Mouse (Mus musculus) common myeloid progenitor, adult 5-6 weeks (primary cell): Measurements from ENCODE around the gene 0610040J01Rik. TPM values are rescaled to one million over a fixed set of nuclear protein-coding genes. Genes with fewer than 3 reads are reported as not detected.

ENCODE experiments used
- ATAC-seq: replicated peaks from 2 replicates; pipeline ENCODE4 v1.8.0; 2016; ENCODE audit warnings: low read depth, mild to moderate bottlenecking, moderate TSS enrichment, inconsistent platforms; ENCODE audit not compliant: poor library complexity, severe bottlenecking
- total RNA-seq: library from RNA; stranded (forward); fragments of 200-1000, 187-1606 nt; gene quantifications from 2 replicates; pipeline ENCODE4 v1.2.3, GENCODE M21; 2017

0610040J01Rik gene
- total RNA-seq, 1 experiment from 2014 or later: 1.6 TPM

DNA sequence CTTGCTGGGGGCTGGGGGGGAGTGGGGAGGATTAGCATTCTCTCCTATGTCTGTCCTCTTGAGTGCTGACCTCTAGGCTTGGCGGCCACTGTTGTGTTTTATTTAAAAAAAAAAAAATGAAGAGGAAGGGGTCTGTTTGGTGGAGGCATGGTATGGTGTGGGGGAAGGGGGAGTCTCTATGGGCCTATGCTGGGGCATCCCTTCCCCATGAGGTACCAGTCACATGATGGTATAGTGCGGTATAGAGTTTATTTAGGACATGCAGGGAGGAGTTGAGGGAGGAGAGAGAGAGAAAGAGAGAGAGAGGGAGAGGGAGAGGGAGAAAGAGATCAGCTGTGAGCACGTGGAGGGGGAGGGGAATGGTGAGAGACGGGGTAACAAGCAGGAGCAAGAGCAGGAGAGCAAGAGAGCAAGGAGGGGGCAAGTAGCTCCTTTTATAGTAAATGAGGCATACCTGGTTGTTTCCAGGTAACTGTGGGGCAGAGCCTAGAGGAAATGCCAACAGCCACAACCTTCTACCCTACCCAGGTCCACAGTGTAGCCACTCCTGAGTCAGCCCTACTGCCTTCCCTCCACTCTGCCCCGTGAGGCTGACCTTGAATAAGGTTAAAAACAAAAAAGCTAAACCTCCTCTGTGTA, 15.4 kb downstream of the 0610040J01Rik start:
- ATAC-seq: no peak

DNA sequence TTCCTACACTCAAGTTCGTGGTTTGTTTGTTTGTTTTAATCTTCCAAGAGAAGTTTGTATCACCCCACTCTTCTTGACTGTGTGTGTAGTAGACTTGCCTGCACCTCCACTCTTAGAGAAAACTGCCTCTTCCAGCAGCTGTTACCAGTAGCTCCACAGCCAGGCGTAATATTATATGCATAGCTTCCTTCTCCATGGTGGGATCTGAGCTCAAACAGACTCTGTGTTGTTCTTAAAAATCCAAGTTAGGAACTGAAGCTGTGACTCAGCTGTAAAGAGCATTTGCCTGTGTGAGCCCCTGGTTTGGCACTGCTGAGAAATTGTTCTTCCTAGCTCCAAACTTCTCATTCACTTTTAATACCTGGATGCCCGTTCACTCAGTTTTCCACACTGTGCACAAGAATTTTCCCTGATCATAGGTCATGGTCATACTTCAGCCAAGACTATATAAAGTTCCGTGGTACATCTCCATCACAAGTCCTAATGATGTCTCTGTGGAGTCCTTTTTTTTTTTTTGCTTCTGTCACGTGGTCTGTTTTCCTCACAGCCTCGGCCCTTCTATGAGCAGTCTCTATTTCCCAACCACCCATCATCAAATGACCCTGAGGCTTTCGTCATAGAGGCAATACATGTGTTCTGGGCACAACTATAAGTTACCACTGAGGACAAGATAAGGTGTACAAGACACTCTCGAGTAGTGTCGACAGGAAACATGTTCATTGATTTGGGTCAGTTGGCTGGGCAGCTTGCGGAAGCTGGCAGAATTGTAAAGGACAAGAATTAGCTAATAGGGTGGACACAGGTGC, 16.4 kb downstream of the 0610040J01Rik start:
- ATAC-seq: no peak

DNA sequence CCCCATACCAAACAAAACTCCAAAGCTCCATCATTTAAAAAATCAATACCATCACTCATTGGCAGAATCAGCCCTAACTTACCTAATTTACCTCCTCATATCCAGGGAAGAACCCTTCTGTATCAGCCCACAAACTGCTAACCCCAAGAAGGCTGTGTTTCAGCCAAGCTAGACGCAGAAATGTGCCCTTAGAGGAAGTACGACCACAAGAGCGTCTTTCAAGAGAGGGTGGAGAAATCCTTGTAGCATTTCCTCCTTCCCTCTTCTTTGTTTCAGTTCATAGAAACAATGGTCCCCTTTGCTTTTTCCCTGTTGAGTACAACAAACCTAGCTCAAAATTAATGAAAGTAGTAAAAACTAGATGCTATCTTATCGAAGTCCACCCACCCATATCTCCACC, 18.9 kb downstream of the 0610040J01Rik start:
- ATAC-seq: peak; percentile 71

DNA sequence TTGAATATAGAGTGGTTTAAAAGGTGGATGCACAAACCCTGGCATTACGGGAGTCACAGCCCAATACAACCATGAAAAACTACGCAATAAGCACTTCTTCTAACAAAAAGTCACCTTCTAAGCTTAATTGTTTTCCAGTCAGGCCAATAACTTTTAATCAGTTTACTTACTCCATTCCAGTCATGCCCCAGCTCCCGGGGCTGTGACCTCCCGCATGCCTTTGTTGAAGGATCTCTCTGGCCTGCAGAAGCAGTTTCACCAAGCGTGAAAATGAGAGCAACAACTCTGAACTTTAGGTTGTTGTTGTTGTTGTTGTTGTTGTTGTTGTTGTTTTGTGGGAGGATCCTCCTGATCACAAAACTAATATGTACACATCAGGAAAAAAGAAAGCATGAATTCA, 21.8 kb downstream of the 0610040J01Rik start:
- no peak for ATAC-seq

DNA sequence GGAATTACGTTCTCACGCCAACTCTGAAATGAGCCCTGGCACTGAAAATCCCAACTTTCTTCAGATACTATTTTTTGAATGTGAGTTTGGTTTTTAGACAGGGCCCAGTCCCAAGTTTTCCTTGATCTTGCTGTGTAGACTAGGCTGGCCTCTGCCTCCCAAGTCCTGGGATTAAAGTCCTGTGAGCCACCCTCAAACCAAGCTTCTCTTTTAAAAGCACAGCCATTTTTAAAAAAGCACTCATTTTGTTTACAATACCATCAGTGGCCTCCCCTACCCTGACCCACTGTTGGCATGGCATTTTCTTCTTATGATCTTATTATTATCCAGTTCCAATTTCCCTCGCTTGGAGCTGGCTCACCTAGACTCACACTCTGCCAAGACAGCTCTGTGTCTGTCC, 22.3 kb downstream of the 0610040J01Rik start:
- ATAC-seq: no peak

DNA sequence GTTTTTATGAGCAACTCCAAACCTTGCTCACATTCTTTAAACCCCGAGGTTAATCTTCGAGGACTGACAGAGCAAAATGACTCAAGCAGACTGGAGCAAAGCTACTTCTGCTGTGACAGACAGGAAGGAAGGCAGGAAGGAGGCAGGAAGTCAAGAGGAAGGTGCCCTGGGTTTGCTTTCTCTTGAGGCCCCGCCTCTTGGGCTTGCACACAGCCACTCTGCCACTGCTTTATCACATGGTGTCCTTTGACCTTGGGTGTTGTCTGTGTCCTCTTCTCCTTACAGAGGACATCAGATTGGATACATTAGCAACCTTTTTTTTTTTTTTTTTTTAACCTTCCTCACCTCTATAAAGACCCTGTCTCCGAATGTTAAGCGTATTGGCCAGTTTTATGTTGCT, 25.0 kb downstream of the 0610040J01Rik start:
- ATAC-seq: 0 out of 2 replicates have a peak, but pooled peaks have one; percentile 47

DNA sequence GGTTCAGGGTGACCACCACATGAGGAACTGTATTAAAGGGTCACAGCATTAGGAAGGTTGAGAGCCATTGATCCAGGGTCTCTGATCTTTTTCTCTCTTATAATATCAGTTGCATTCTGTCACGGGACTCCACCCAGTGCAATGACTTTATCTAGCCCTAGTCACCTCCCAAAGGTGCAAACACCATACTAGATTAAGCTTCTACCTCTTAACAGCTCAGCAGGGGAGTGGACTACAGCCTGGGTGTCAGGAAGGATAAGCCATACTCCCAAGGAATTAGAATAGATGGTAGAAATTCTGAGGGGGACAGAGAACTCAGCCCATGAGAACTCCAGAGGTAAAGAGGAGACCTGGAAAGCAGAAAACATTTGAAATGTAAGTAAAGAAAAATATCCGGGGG, 25.7 kb downstream of the 0610040J01Rik start:
- ATAC-seq: no peak

DNA sequence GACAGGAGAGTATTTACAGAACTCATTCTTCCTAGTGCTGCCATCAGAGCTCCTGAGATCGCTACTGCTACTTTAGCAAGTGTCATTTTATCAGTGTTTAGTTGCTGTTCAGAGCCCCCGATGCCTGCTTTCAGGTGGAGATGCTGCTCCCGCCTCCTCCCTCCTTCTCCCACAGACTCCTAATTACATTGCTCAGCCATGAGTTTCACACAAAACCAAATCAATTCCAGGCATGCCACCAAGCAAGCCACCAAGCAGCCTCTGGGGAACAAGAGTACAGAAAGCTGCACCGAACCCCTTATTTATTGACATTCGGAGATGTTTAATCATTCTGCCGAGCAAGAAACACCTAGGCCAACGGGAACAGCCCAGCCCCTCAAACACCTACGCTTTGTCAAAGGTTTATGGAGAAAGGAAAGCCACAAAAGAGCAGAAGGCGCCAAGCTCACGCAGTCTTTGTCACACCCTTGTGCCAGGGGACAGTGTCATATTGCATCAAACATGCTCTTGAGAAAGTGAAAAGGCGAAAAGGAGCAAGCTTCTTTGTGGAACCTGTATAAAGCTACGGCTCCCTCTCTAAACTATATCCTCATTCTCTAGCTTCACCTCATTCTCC, 27.7 kb downstream of the 0610040J01Rik start:
- no peak for ATAC-seq

DNA sequence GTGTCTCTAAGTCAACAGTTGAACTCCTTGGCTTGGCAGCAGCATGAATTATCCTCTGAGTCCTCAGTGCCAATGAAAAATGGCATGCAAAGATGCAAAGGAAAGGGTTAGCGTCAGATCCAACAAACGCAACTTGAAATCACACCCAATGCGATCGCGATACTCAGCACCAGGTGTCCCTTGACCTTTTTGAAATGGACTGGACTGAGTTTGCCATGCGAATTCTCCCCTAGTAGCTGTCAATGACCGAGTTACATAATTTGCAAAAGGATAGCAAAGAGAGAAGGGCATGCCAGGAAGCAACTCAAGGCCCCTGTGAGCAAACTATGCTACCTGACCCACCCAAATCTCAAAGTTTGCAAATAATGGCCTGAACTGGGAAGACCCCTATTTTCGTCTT, 34.9 kb downstream of the 0610040J01Rik start:
- ATAC-seq: no peak

DNA sequence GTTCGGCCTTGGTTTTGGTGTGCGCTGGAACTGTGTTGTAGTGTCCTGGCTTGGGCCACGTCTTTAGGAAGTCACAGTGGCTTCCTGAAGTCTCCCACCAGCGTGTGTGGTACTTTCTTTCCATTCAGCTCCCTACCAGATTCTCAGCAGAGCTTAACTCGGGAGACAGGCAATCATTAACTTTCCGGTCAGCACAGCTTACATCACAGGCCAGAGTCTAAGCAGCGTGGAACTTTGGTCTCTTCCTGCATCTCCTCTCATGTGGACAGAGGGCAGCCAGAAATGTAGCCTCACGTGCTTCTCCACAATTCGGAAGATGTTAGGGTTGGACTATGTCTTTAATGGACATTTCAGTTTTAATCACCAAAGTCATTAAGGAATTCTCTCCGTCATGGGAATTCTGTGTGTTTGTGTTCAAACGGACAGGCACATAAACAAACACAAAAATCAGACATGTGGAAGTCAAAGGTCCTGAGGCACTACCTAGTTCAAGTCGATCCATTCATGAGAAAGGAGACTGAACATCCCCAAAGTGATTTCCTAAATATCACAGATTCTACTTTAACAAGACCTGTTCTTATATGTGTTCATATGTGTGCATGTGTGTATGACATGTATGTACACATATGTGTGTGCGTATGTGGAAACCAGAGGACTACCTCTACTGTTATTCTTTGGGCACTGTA, 35.5 kb downstream of the 0610040J01Rik start:
- ATAC-seq: no peak

DNA sequence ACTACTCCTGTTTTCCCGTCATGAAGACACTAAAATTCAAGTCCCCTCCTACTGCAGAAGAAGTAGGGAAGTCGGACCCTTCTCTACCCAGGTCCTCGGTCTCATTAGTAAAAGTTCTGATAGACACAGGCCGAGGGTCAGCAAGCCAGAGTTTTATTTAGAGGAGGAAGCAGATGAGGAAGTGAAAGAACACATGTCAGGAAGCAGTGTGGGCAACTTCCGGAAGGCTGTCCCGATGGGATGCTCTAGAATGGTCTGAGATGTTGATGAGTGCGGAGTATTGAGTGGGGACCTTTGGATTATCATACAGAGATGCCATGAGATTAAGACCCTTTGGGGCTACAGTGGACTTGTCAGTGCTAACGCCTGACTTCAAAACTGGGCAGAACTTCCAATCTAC, 46.7 kb downstream of the 0610040J01Rik start:
- peak; percentile 47 for ATAC-seq

DNA sequence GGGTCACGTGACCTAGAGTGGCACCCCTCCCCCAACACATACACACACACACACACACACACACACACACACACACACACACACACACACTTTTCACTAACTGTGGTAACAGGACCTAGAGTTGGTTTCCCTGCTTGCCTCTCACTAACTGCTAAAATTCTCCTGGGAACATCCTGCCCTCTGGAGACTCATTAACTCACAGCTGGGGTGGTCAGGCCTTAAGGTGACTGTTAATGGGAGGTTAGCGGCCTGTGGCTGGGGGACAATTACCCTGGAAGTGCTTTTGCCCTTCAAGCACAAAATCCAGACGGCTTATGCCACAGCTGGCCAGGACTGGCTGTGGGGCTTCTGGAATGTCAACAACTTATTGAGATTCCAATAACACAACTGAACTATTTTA, 55.3 kb downstream of the 0610040J01Rik start:
- no peak for ATAC-seq

DNA sequence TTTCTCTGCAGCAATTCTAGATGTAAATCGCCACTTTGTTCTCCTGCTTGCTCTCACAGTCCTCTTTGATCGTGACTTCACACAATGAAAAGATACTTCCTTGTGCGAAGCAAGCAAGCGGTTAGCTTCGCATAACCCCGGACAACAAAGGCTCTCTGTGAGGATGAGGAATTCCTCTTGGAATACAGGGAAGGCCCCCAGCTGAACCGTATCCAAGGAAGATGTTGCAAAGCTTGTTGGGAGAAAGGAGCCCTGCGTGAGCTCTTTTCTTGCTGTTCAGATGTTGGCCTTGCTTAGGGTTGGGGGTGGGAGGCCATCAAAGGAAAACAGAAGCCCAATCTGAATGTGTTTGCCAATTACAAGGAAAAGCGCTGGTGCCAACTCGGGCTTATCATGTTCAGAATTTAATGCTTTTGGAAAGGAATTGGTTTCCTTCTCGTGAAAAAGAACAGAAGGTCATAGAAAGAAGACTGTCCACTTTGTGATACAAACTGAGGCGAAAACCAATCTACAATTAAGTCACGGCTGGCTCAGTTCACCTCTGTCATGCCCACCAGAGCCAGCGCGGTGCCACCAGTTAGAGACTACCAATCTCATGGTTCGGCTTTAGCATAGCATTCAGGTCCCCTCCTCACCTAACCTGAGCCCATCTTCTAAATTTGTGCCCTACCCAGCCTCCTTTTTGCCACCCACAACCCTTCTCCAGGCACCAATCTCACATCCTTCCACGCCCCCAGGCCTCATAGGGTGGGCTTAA, 60.2 kb downstream of the 0610040J01Rik start:
- no peak for ATAC-seq

DNA sequence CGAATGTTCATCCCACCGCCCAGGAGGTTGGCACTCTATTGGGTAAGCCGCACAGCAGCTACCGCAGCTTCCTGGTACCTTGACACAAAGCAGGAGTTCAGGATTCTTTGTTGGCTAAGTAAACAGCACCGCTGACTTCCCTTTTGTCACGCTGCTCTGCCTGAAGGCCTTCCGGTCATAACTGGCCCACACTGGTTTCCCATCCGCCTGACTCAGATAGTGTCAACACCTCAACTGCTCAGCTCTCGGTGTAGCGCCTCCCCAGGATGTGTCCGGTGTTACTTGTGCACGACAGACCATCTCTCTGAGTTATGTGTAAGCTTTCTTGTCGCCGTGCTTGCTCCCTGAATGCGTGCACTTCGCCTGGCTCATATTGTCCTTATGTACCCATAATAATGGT, 62.7 kb downstream of the 0610040J01Rik start:
- ATAC-seq: peak; percentile 50

DNA sequence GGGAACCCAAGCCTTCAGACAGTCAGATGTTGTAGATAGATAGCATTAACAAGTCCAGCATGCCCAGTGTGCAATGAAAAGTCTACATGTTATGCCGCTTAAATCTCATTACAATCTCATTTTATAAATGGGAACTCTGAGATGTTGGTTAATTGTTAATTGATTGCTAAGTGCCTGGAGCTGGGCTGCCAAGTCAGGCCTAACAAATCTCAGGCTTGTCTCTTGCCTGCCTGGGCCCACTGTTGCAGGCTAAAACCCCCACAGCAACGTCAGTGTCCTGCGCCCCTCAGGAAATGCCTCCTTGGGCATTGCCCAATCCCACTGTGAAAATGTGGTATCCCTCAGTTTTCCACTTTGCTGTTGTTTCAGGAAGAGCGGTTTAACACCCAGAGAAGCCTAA, 63.9 kb downstream of the 0610040J01Rik start:
- no peak for ATAC-seq

DNA sequence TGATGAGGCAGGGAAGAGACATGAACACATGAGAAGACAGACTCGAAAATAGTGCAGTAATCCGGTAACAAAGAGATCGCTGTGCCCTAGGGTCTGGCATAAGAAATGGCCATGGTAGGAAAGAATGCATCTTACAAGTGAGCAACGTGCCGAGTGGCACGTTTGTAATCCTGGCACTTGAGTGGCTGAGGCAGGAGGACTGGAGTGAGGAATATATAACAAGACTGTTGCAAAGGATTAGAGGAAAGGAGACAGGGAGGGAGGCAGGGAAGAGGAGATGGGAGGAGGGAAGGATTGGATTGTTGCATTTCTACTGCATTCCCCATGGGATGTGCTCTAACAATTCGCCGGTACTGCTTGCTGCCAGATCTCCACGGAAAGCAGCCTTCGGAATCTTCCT, 66.9 kb downstream of the 0610040J01Rik start:
- ATAC-seq: no peak

DNA sequence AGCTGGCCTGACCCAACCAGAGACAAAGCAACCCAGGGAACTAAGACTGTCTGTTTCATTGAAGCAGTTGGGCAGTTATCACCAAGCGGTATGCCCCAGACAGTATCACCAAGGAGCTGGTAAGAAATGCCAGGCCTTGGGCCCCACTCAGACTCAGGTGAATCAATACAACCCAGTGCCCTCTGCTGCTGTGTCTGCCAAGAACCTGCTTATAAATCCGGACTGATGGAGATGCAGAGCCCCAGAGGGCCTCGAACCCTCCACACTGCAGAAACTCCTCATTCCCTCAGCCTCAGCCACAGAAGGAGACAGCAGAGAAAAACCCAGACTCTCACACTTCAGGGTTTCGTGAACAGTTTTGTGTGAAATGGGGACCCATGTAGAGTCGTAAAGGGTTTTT, 74.1 kb downstream of the 0610040J01Rik start:
- ATAC-seq: no peak

DNA sequence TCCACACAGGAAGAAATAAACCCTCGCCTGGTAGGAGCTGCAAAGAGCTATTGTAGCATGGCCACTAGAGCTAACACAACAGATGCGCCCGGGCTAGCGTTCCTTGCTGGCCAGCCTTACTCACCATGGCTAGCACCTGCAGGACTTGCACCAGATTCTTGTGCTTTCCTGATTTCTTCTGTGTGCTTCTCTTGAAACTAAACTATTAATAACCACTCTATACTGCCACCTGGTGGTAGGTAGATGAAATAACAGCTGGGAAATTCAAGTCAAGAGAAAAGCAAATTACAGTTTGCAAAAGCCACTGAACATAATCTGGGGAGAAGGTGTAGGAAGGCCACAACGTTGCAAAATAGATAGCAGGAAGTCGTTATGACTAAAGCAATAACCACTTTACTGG, 74.5 kb downstream of the 0610040J01Rik start:
- peak; percentile 83 for ATAC-seq

DNA sequence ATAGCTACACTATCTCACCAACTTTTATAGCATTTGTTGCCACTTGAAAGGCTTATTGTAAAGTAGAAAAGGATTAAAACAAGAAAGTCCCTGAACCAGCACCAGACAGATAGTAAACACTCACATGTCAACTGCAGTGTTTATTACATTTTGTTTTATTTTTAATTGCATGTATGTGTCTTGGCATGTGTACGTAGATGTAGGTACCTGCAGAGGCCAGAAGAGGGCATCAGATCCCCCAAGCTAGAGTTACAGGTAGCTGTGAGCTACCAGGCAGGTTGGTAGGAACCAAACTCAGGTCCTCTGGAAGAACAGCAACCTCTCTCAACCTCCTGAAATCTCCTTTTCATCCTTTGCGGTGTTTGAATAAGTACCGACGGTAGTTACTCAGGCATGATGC, 74.9 kb downstream of the 0610040J01Rik start:
- ATAC-seq: peak; percentile 45

DNA sequence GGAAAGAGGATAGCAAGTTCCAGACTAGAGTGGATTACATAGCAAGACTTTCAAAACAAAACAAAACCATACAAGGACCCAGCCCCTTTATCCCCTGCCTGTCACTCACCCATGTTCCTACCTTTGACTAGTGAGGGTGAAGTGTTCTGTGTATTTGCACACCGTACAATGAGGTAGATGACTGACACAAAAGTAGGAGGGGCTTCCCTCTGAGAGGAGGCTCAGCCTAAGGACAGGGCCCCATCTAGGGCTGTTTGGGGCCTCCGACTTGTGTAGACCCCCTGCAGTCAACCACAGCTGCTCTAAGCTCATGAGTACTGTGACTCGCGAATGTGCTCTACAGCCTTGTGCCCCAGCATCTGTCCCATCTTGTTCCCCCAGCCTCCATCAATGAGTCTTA, 79.1 kb downstream of the 0610040J01Rik start:
- no peak for ATAC-seq
